Mouse (Mus musculus) E14TG2a.4 (cell line): Measurements from ENCODE around the gene Tmprss2.
"Not testable (repeated sequence)": the region's sequence is repeated elsewhere in the genome, so short reads cannot be mapped to it uniquely, and the experiment has no call there.

Experiments
- H3K27me3 ChIP-seq: 2 replicates; pipeline ENCODE4 v1.6.1; 2014; ENCODE audit warnings: low read length, control low read depth; ENCODE audit not compliant: insufficient read depth
- H3K36me3 ChIP-seq: 2 replicates; pipeline ENCODE4 v1.6.1; 2014; ENCODE audit warnings: low read length, control low read depth; ENCODE audit not compliant: insufficient read depth
- H3K4me1 ChIP-seq: replicated peaks from 2 replicates; pipeline ENCODE4 v1.6.1; 2014; ENCODE audit warnings: low read depth, low read length, control low read depth
- H3K4me3 ChIP-seq: replicated peaks from 2 replicates; pipeline ENCODE4 v1.5.1; 2014; ENCODE audit warnings: mild to moderate bottlenecking, low read length
- H3K9me3 ChIP-seq: 2 replicates; pipeline ENCODE4 v1.6.1; 2014; ENCODE audit warnings: low read length, control low read depth
- CTCF ChIP-seq: conservative IDR thresholded peaks from 2 replicates; pipeline ENCODE4 v1.5.1; 2014; ENCODE audit warnings: low read length
- NANOG ChIP-seq: IDR thresholded peaks from 2 replicates; pipeline ENCODE4 v1.6.1; 2014; ENCODE audit warnings: borderline replicate concordance, low read length, mixed read lengths
- POU5F1 ChIP-seq: IDR thresholded peaks from 2 replicates; pipeline ENCODE4 v1.6.1; 2014; ENCODE audit warnings: low read length, borderline replicate concordance

Gene Tmprss2

GRCm38 (mm10) chr16:97602256-97602655 lies 8.7 kb downstream of the Tmprss2 start:
- Histone ChIP-seq H3K9me3 (no peaks in the 10 kb centered on the region), H3K27me3 (peaks cover 4% of the 10 kb centered on the region; the same call in 1 of the 2 replicates), H3K4me3 (no peak overlapping the region), H3K36me3 (no peaks in the 10 kb centered on the region), H3K4me1 (no peaks in the 10 kb centered on the region)
- TF ChIP-seq CTCF: no peak
- TF ChIP-seq NANOG: no peak

- TF ChIP-seq NANOG (no peak), CTCF (no peak), POU5F1 (no peak)
- Histone ChIP-seq H3K27me3 (no peaks in the 10 kb centered on the region), H3K36me3 (no peaks in the 10 kb centered on the region), H3K4me1 (no peaks in the 10 kb centered on the region), H3K4me3 (no peak overlapping the region), H3K9me3 (no peaks in the 10 kb centered on the region)
Observed at GRCm38 (mm10) chr16:97600591-97600990, 10.4 kb downstream of the Tmprss2 start.

GRCm38 (mm10) chr16:97598046-97598445 lies 12.9 kb downstream of the Tmprss2 start:
- H3K4me3 ChIP-seq: no peak overlapping the region
- H3K9me3 ChIP-seq: no peaks in the 10 kb centered on the region
- H3K36me3 ChIP-seq: no peaks in the 10 kb centered on the region
- H3K27me3 ChIP-seq: no peaks in the 10 kb centered on the region
- no peaks in the 10 kb centered on the region for H3K4me1 ChIP-seq
- no peak for TF ChIP-seq NANOG
- no peak for TF ChIP-seq CTCF
- TF ChIP-seq POU5F1: no peak

- Histone ChIP-seq H3K4me3 (no peak overlapping the region), H3K4me1 (no peaks in the 10 kb centered on the region), H3K9me3 (no peaks in the 10 kb centered on the region), H3K36me3 (no peaks in the 10 kb centered on the region), H3K27me3 (no peaks in the 10 kb centered on the region)
- no peak for TF ChIP-seq CTCF
- TF ChIP-seq NANOG: no peak
- no peak for TF ChIP-seq POU5F1
Observed at GRCm38 (mm10) chr16:97593816-97594509, 17.0 kb downstream of the Tmprss2 start.

- Histone ChIP-seq H3K36me3 (no peaks in the 10 kb centered on the region), H3K4me1 (no peaks in the 10 kb centered on the region), H3K27me3 (no peaks in the 10 kb centered on the region), H3K9me3 (no peaks in the 10 kb centered on the region), H3K4me3 (no peak overlapping the region)
- TF ChIP-seq NANOG (no peak), POU5F1 (no peak), CTCF (peak; percentile 74)
Observed at GRCm38 (mm10) chr16:97593057-97593456, 17.9 kb downstream of the Tmprss2 start.

GRCm38 (mm10) chr16:97591512-97591911 lies 19.5 kb downstream of the Tmprss2 start:
- Histone ChIP-seq H3K36me3 (no peaks in the 10 kb centered on the region), H3K9me3 (no peaks in the 10 kb centered on the region), H3K4me3 (no peak overlapping the region), H3K4me1 (no peaks in the 10 kb centered on the region), H3K27me3 (no peaks in the 10 kb centered on the region)
- TF ChIP-seq NANOG: no peak
- no peak for TF ChIP-seq CTCF
- TF ChIP-seq POU5F1: no peak

- H3K36me3 ChIP-seq, H3K4me1 ChIP-seq, H3K4me3 ChIP-seq, H3K9me3 ChIP-seq, H3K27me3 ChIP-seq: not testable (repeated sequence)
Observed at GRCm38 (mm10) chr16:97582876-97583275, 28.1 kb downstream of the Tmprss2 start.

GRCm38 (mm10) chr16:97569426-97569825 lies 41.6 kb downstream of the Tmprss2 start:
- no peak overlapping the region for H3K4me3 ChIP-seq
- H3K9me3 ChIP-seq: no peaks in the 10 kb centered on the region
- TF ChIP-seq CTCF (no peak), NANOG (no peak), POU5F1 (no peak)
- no peaks in the 10 kb centered on the region; the same call in 1 of the 2 replicates for H3K27me3 ChIP-seq
- H3K36me3 ChIP-seq: no peaks in the 10 kb centered on the region
- H3K4me1 ChIP-seq: no peaks in the 10 kb centered on the region

GRCm38 (mm10) chr16:97568662-97569061 lies 42.3 kb downstream of the Tmprss2 start:
- H3K4me1 ChIP-seq: no peaks in the 10 kb centered on the region
- H3K27me3 ChIP-seq: no peaks in the 10 kb centered on the region; the same call in 1 of the 2 replicates
- no peak overlapping the region for H3K4me3 ChIP-seq
- no peaks in the 10 kb centered on the region for H3K36me3 ChIP-seq
- no peak for TF ChIP-seq NANOG
- TF ChIP-seq CTCF: peak; percentile 47
- H3K9me3 ChIP-seq: no peaks in the 10 kb centered on the region
